Mouse (Mus musculus): ENCODE results near the gene Ptgdr2.
A peak's percentile ranks its signal among the peaks of the same experiment; 100 is the strongest.

Ptgdr2 gene

GRCm38 (mm10) chr19:10930641-10931040 lies 6.3 kb upstream of the Ptgdr2 start:
- no peak for DNase-seq (ENCODE audit: low read depth, low spot score)

- no peak for DNase-seq (ENCODE audit: low read depth, low spot score)
These were observed 1.9 kb upstream of the Ptgdr2 start for GRCm38 (mm10) chr19:10935029-10935428.

GRCm38 (mm10) chr19:10936077-10936476 lies 883 bp upstream of the Ptgdr2 start:
- DNase-seq (ENCODE audit: low read depth, low spot score) = peak; percentile 42

- no peak for DNase-seq (ENCODE audit: low read depth, low spot score)
These were observed 1.8 kb downstream of the Ptgdr2 start for GRCm38 (mm10) chr19:10938771-10939170.

- DNase-seq (ENCODE audit: low read depth, low spot score) = peak; percentile 81
These were observed 3.3 kb downstream of the Ptgdr2 start for GRCm38 (mm10) chr19:10940097-10940800.

- peak; percentile 63 for DNase-seq (ENCODE audit: low read depth, low spot score)
These were observed 4.0 kb downstream of the Ptgdr2 start for GRCm38 (mm10) chr19:10940801-10941457.

- DNase-seq (ENCODE audit: low read depth, low spot score) = no peak
These were observed 7.0 kb downstream of the Ptgdr2 start for GRCm38 (mm10) chr19:10943955-10944354.

GRCm38 (mm10) chr19:10946506-10946905 lies 9.5 kb downstream of the Ptgdr2 start:
- no peak for DNase-seq (ENCODE audit: low read depth, low spot score)

GRCm38 (mm10) chr19:10947219-10947618 lies 10.3 kb downstream of the Ptgdr2 start:
- DNase-seq (ENCODE audit: low read depth, low spot score) = no peak

- DNase-seq (ENCODE audit: low read depth, low spot score) = no peak
These were observed 11.5 kb downstream of the Ptgdr2 start for GRCm38 (mm10) chr19:10948416-10948815.

- peak; percentile 99 for DNase-seq (ENCODE audit: low read depth, low spot score)
These were observed 12.2 kb downstream of the Ptgdr2 start, which contains the start of gene Ccdc86 for GRCm38 (mm10) chr19:10949112-10949511. Gene Ccdc86 (minus strand): TSS chr19:10949266.

- no peak for DNase-seq (ENCODE audit: low read depth, low spot score)
These were observed 12.6 kb downstream of the Ptgdr2 start for GRCm38 (mm10) chr19:10949558-10949957.

- no peak for DNase-seq (ENCODE audit: low read depth, low spot score)
These were observed 15.3 kb downstream of the Ptgdr2 start for GRCm38 (mm10) chr19:10952021-10952939.

GRCm38 (mm10) chr19:10959085-10959977 lies 22.4 kb downstream of the Ptgdr2 start:
- DNase-seq (ENCODE audit: low read depth, low spot score) = peak; percentile 70

- DNase-seq (ENCODE audit: low read depth, low spot score) = no peak
These were observed 23.0 kb downstream of the Ptgdr2 start for GRCm38 (mm10) chr19:10959978-10960346.

- no peak for DNase-seq (ENCODE audit: low read depth, low spot score)
These were observed 28.8 kb downstream of the Ptgdr2 start for GRCm38 (mm10) chr19:10965721-10966120.

GRCm38 (mm10) chr19:10968578-10968977 lies 31.6 kb downstream of the Ptgdr2 start:
- DNase-seq (ENCODE audit: low read depth, low spot score) = no peak

- no peak for DNase-seq (ENCODE audit: low read depth, low spot score)
These were observed 33.5 kb downstream of the Ptgdr2 start for GRCm38 (mm10) chr19:10970457-10970856.

GRCm38 (mm10) chr19:10972660-10973059 lies 35.7 kb downstream of the Ptgdr2 start:
- DNase-seq (ENCODE audit: low read depth, low spot score) = peak; percentile 98

- DNase-seq (ENCODE audit: low read depth, low spot score) = no peak
These were observed 36.2 kb downstream of the Ptgdr2 start for GRCm38 (mm10) chr19:10973187-10973586.

GRCm38 (mm10) chr19:10974238-10974865 lies 37.4 kb downstream of the Ptgdr2 start, which contains the start of gene Ms4a10:
Gene Ms4a10 (minus strand): TSS chr19:10974670.
- DNase-seq (ENCODE audit: low read depth, low spot score) = no peak
